10 mouse cellular contexts compared by ENCODE assay signal in genomic region chr19:60611525-60612215, GRCm38 (mm10). TPM values are rescaled to one million over a fixed set of nuclear protein-coding genes. Genes with fewer than 3 reads are reported as not detected.
DNase-seq lines count a peak whose midpoint lies in the region; TF ChIP-seq lines count a peak whose summit lies in the region.
"Had no signal": no experiment of that assay in that cellular context is flagged by ENCODE, and none has a peak within 500 bp of the region (broad histone marks: within the 10 kb centered on the region; RNA-seq: fewer than 3 reads in every experiment).

No protein-coding gene starts in this region.

- no peaks in the 10 kb centered on the region for H3K36me3 ChIP-seq in splenic B cell, adult 2 months (ENCODE audit: control insufficient read depth, insufficient read depth, low read length, poor library complexity, severe bottlenecking)
- H3K36me3 ChIP-seq: heart, embryonic 15.5 days had no signal

- intact Hi-C loops in left cerebral cortex, adult 2 months (cut with DNase I) = no loop called here
- intact Hi-C loops in left cerebral cortex, postnatal 25 days (cut with DNase I) = no loop called here

- H3K4me3 ChIP-seq in left cerebral cortex, adult 2 months = no peak overlapping the region
- H3K4me3 ChIP-seq: heart, embryonic 15.5 days had no signal

- no peak overlapping the region for H3K27ac ChIP-seq in left cerebral cortex, adult 2 months
- H3K27ac ChIP-seq: heart, embryonic 15.5 days had no signal

- DNase-seq in cerebellum, postnatal 10 days = peak; percentile 62 to 63
- DNase-seq in cerebellum, adult 9-10 months = no peak
- no peak for DNase-seq in left cerebral cortex, adult 2 months (ENCODE audit: extremely low spot score in 1 of 2, low spot score in 2 of 2)
- no peak for DNase-seq in left cerebral cortex, postnatal 25 days (ENCODE audit: low spot score in 2 of 2)
- DNase-seq in ZHBTc4 (ENCODE audit: low read depth, low spot score) = peak; percentile 56
- peak; percentile 22 for DNase-seq in kidney, postnatal 14 days
- peak; percentile 48 for DNase-seq in splenic B cell, adult 2 months (ENCODE audit: low read depth, low spot score)
- no peak for DNase-seq in frontal cortex, adult 2 months (ENCODE audit: extremely low spot score in 1 of 2, low spot score in 1 of 2)

- TF ChIP-seq CTCF in left cerebral cortex, adult 2 months (IDR thresholded peaks at IDR 0.05) = peak; percentile 54

- no peaks in the 10 kb centered on the region for H3K27me3 ChIP-seq in splenic B cell, adult 2 months (ENCODE audit: control insufficient read depth, insufficient read depth, low read length, poor library complexity, severe bottlenecking)
- H3K27me3 ChIP-seq: heart, embryonic 15.5 days; Patski had no signal

RNA-seq across cellular contexts. Expression of gene Cacul1, which starts 30.8 kb away (rescaled TPM):
- 10 to 100 TPM; 53.3 to 53.6 TPM for total RNA-seq in left cerebral cortex, adult 2 months (2021)
- total RNA-seq in left cerebral cortex, postnatal 25 days (2021) = 10 to 100 TPM; 48.3 to 50.1 TPM
- 22.4 and 23.3 TPM in 2 replicates for polyA plus RNA-seq in frontal cortex, adult 2 months (2012; rRNA removed)

Comparison
In these comparisons a context has a peak if more than half of its experiments do, and no peak if none do; other contexts are left out.
1. DNase-seq: peak in cerebellum, postnatal 10 days (2 of 2), ZHBTc4 (single experiment), kidney, postnatal 14 days (single experiment) and splenic B cell, adult 2 months (single experiment); none in cerebellum, adult 9-10 months (single experiment), left cerebral cortex, adult 2 months (0 of 2), left cerebral cortex, postnatal 25 days (0 of 2) and frontal cortex, adult 2 months (0 of 2).